22 mouse cellular contexts compared by ENCODE assay signal in the genomic region with DNA sequence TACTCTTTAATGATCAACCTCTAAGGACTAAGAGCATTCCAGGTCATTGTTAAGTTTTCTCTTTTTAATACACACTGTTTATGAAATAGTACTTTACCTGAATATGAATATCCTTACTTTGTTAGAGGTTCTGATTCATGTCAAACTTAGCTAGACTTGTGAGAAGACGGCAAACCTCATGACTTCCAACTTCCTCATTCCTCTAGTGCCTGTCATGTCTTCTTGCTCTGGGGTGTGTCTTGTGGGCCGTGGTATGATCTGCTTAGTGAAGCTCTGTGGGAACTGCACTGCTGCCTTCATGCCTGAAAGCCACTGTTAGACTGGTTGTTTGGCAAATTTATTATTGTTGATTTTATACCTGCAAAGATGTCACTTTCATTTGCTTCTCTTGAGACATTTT. TPM values are rescaled to one million over a fixed set of nuclear protein-coding genes. Genes with fewer than 3 reads are reported as not detected.
DNase-seq lines count a peak whose midpoint lies in the region; ATAC-seq and TF ChIP-seq lines count a peak whose summit lies in the region.
"Had no signal": no experiment of that assay in that cellular context is flagged by ENCODE, and none has a peak within 500 bp of the region (broad histone marks: within the 10 kb centered on the region; RNA-seq: fewer than 3 reads in every experiment).

No protein-coding gene starts in this region.

- peak; percentile 75; the same call in 1 of the 2 replicates for ATAC-seq in intestine, embryonic 15.5 days

- no peak overlapping the region for H3K4me3 ChIP-seq in spleen, adult 2 months (ENCODE audit: extremely low read depth, insufficient read depth, insufficient read length)
- H3K4me3 ChIP-seq in intestine, embryonic 15.5 days (replicated peaks), result no peak overlapping the region
- H3K4me3 ChIP-seq: embryonic facial prominence, embryonic 15.5 days; forebrain, embryonic 10.5 days; heart, embryonic 10.5 days; hindbrain, embryonic 13.5 days; megakaryocyte, embryonic 14.5 days; stomach, embryonic 15.5 days had no signal

- H3K4me1 ChIP-seq in spleen, adult 2 months (ENCODE audit: control insufficient read depth, insufficient read depth, insufficient read length), result peaks cover 2% of the 10 kb centered on the region; the same call in 1 of the 2 replicates
- H3K4me1 ChIP-seq in intestine, embryonic 15.5 days (replicated peaks), result no peaks in the 10 kb centered on the region
- H3K4me1 ChIP-seq: embryonic facial prominence, embryonic 15.5 days; heart, embryonic 10.5 days; hindbrain, embryonic 13.5 days; stomach, embryonic 15.5 days had no signal

- no peak for TF ChIP-seq CTCF in spleen, adult 2 months (IDR thresholded peaks at IDR 0.05; ENCODE audit: extremely low read depth, insufficient read depth, insufficient read length, insufficient replicate concordance)

- peak; percentile 22 to 28 for DNase-seq in spleen, adult 2 months (ENCODE audit: low read depth in 1 of 2, low spot score in 2 of 2)
- DNase-seq in spleen, adult 18-20 months, result no peak
- peak; percentile 55 for DNase-seq in MEL-GATA-1-ER (ENCODE audit: extremely low read depth, low read depth)
- peak; percentile 77 for DNase-seq in splenic B cell, adult 2 months (ENCODE audit: low read depth, low spot score)
- DNase-seq in left cerebral cortex, postnatal 36 days (ENCODE audit: low spot score in 2 of 2), result no peak
- no peak for DNase-seq in right cerebral cortex, postnatal 10 days (ENCODE audit: low spot score in 2 of 2)
- DNase-seq in right cerebral cortex, adult 2 months (ENCODE audit: low spot score in 2 of 2), result no peak
- DNase-seq: cerebellum, adult 9-11 months; embryo, embryonic 11 days; gastrocnemius, postnatal 10 days; heart, postnatal 10 days; kidney, postnatal 25 days; liver; lung, adult 18-20 months; right cerebral cortex, postnatal 4 days had no signal

- no peak for TF ChIP-seq POLR2A in spleen, adult 2 months (IDR thresholded peaks at IDR 0.05; ENCODE audit: low read depth, low read length)

- H3K27me3 ChIP-seq in spleen, adult 2 months (ENCODE audit: control insufficient read depth, insufficient read depth, low read length), result no peaks in the 10 kb centered on the region
- no peaks in the 10 kb centered on the region for H3K27me3 ChIP-seq in intestine, embryonic 15.5 days (replicated peaks)
- H3K27me3 ChIP-seq in splenic B cell, adult 2 months (ENCODE audit: control insufficient read depth, insufficient read depth, low read length, poor library complexity, severe bottlenecking), result no peaks in the 10 kb centered on the region
- H3K27me3 ChIP-seq: embryonic facial prominence, embryonic 15.5 days; hindbrain, embryonic 13.5 days; megakaryocyte, embryonic 14.5 days; stomach, embryonic 15.5 days had no signal

- intact Hi-C loops in left cerebral cortex, postnatal 36 days (cut with DNase I), result no loop called here

- H3K4me2 ChIP-seq in intestine, embryonic 15.5 days (replicated peaks), result no peak overlapping the region
- H3K4me2 ChIP-seq: embryonic facial prominence, embryonic 15.5 days; hindbrain, embryonic 13.5 days; stomach, embryonic 15.5 days had no signal

- no peak overlapping the region for H3K9ac ChIP-seq in intestine, embryonic 15.5 days
- H3K9ac ChIP-seq: embryonic facial prominence, embryonic 15.5 days; hindbrain, embryonic 13.5 days; stomach, embryonic 15.5 days had no signal

- no peak overlapping the region for H3K27ac ChIP-seq in spleen, adult 2 months (ENCODE audit: insufficient read depth, low read length)
- no peak overlapping the region for H3K27ac ChIP-seq in intestine, embryonic 15.5 days
- H3K27ac ChIP-seq: embryonic facial prominence, embryonic 15.5 days; forebrain, embryonic 10.5 days; heart, embryonic 10.5 days; hindbrain, embryonic 13.5 days; stomach, embryonic 15.5 days had no signal

- H3K36me3 ChIP-seq in spleen, adult 2 months (ENCODE audit: control insufficient read depth, insufficient read depth, low read length), result peaks cover 7% of the 10 kb centered on the region; the same call in 1 of the 2 replicates
- peaks cover 7% of the 10 kb centered on the region; the same call in 1 of the 2 replicates for H3K36me3 ChIP-seq in intestine, embryonic 15.5 days
- H3K36me3 ChIP-seq in splenic B cell, adult 2 months (ENCODE audit: control insufficient read depth, insufficient read depth, low read length, poor library complexity, severe bottlenecking), result 0 out of 2 replicates have a peak, but pooled peaks cover 2% of the 10 kb centered on the region

- H3K9me3 ChIP-seq in intestine, embryonic 15.5 days, result no peaks in the 10 kb centered on the region
- H3K9me3 ChIP-seq: embryonic facial prominence, embryonic 15.5 days; forebrain, embryonic 10.5 days; heart, embryonic 10.5 days; hindbrain, embryonic 13.5 days; megakaryocyte, embryonic 14.5 days; stomach, embryonic 15.5 days had no signal

- 13% methylated on average over 2 of the region's 2 CpGs for WGBS in spleen, adult 2 months
- WGBS in intestine, embryonic 15.5 days, result 55% methylated on average over 2 of the region's 2 CpGs

RNA-seq across cellular contexts. Expression of a gene that starts 15.2 kb away (rescaled TPM):
- 88.3 and 103 TPM in 2 replicates for polyA plus RNA-seq in spleen, adult 2 months (2012; rRNA removed)
- polyA plus RNA-seq in intestine, embryonic 15.5 days (2015; fragmentation: Nextera tagmentation; extraction: Ambion mirVana), result 311 and 348 TPM in 2 replicates
- 10 to 100 TPM; 75.3 to 88.9 TPM for total RNA-seq in left cerebral cortex, postnatal 36 days (2021)

RNA-seq across cellular contexts. Expression of a gene that starts 27.2 kb away (rescaled TPM):
- 6.0 and 7.0 TPM in 2 replicates for polyA plus RNA-seq in spleen, adult 2 months (2012; rRNA removed)
- 432 and 477 TPM in 2 replicates for polyA plus RNA-seq in intestine, embryonic 15.5 days (2015; fragmentation: Nextera tagmentation; extraction: Ambion mirVana)
- 100 to 1,000 TPM in 1 of 2 experiments, 10 to 100 TPM in 1; 82.1 to 108 TPM for total RNA-seq in left cerebral cortex, postnatal 36 days (2021)

RNA-seq across cellular contexts. Expression of a gene that starts 27.4 kb away (rescaled TPM):
- 81.9 and 91.3 TPM in 2 replicates for polyA plus RNA-seq in spleen, adult 2 months (2012; rRNA removed)
- 162 and 174 TPM in 2 replicates for polyA plus RNA-seq in intestine, embryonic 15.5 days (2015; fragmentation: Nextera tagmentation; extraction: Ambion mirVana)
- 100 to 1,000 TPM; 109 to 116 TPM for total RNA-seq in left cerebral cortex, postnatal 36 days (2021)

RNA-seq across cellular contexts. Expression of a gene that starts 55.0 kb away (rescaled TPM):
- 14.8 and 27.5 TPM in 2 replicates for polyA plus RNA-seq in spleen, adult 2 months (2012; rRNA removed)
- polyA plus RNA-seq in intestine, embryonic 15.5 days (2015; fragmentation: Nextera tagmentation; extraction: Ambion mirVana), result 30.7 and 31.5 TPM in 2 replicates
- total RNA-seq in left cerebral cortex, postnatal 36 days (2021), result 100 to 1,000 TPM; 271 to 278 TPM

RNA-seq across cellular contexts. Expression of a gene that starts 55.3 kb away (rescaled TPM):
- polyA plus RNA-seq in spleen, adult 2 months (2012; rRNA removed), result 2.6 and 3.8 TPM in 2 replicates
- 21.7 and 24.2 TPM in 2 replicates for polyA plus RNA-seq in intestine, embryonic 15.5 days (2015; fragmentation: Nextera tagmentation; extraction: Ambion mirVana)
- total RNA-seq in left cerebral cortex, postnatal 36 days (2021), result 10 to 100 TPM; 31.9 to 40.4 TPM

Comparison
In these comparisons a context has a peak if more than half of its experiments do, and no peak if none do; other contexts are left out.
1. DNase-seq: peak in spleen, adult 2 months (2 of 2), MEL-GATA-1-ER (single experiment) and splenic B cell, adult 2 months (single experiment); none in spleen, adult 18-20 months (0 of 2), left cerebral cortex, postnatal 36 days (0 of 2), right cerebral cortex, postnatal 10 days (0 of 2) and right cerebral cortex, adult 2 months (0 of 2).
2. RNA of a gene that starts 27.2 kb away (polyA plus RNA-seq): 432 to 477 TPM in intestine, embryonic 15.5 days; 6.0 to 7.0 TPM in spleen, adult 2 months; every median in the first group is over 10 times any median in the second.